Mouse (Mus musculus): Measurements from ENCODE around the gene Phykpl. TPM values are rescaled to one million over a fixed set of nuclear protein-coding genes. Genes with fewer than 3 reads are reported as not detected.
"Not testable (repeated sequence)": the region's sequence is repeated elsewhere in the genome, so short reads cannot be mapped to it uniquely, and the experiment has no call there.

Phykpl gene
- polyA plus RNA-seq, 1 experiment from 2014 or later = 16.9 TPM

GRCm38 (mm10) chr11:51632130-51632753 lies 47.7 kb downstream of the Phykpl start:
- no peaks in the 10 kb centered on the region for H3K27me3 ChIP-seq
- 88% methylated on average over 6 of the region's 6 CpGs for WGBS
- H3K4me1 ChIP-seq (replicated peaks) = peaks cover 15% of the 10 kb centered on the region
- H3K4me2 ChIP-seq = no peak overlapping the region
- peaks cover 19% of the 10 kb centered on the region for H3K36me3 ChIP-seq
- no peak overlapping the region for H3K4me3 ChIP-seq (replicated peaks)
- no peak overlapping the region for H3K9ac ChIP-seq (replicated peaks)
- H3K27ac ChIP-seq = no peak overlapping the region
- no peak for ATAC-seq (ENCODE audit: insufficient number of reproducible peaks, insufficient read depth, low FRiP score, low TSS enrichment, low read depth)
- H3K9me3 ChIP-seq = no peaks in the 10 kb centered on the region

- not testable (repeated sequence) for H3K27ac ChIP-seq; H3K9me3 ChIP-seq; H3K4me3 ChIP-seq (replicated peaks); H3K27me3 ChIP-seq; H3K9ac ChIP-seq (replicated peaks); ATAC-seq (ENCODE audit: insufficient number of reproducible peaks, insufficient read depth, low FRiP score, low TSS enrichment, low read depth); H3K4me2 ChIP-seq; H3K36me3 ChIP-seq
- H3K4me1 ChIP-seq (replicated peaks) = peaks cover 24% of the 10 kb centered on the region
- 93% methylated on average over 7 of the region's 7 CpGs for WGBS
Observed at GRCm38 (mm10) chr11:51633200-51633599, 48.6 kb downstream of the Phykpl start.

- WGBS = 92% methylated on average over 3 of the region's 3 CpGs
Observed at GRCm38 (mm10) chr11:51633721-51634120, 49.2 kb downstream of the Phykpl start.

GRCm38 (mm10) chr11:51635127-51635524 lies 50.6 kb downstream of the Phykpl start:
- Histone ChIP-seq H3K4me3 (replicated peaks) (peak overlapping the region; percentile 80), H3K4me1 (replicated peaks) (peaks cover 25% of the 10 kb centered on the region), H3K36me3 (no peaks in the 10 kb centered on the region), H3K9ac (replicated peaks) (peak overlapping the region; percentile 69), H3K4me2 (peak overlapping the region; percentile 78), H3K27me3 (no peaks in the 10 kb centered on the region), H3K9me3 (no peaks in the 10 kb centered on the region), H3K27ac (peak overlapping the region; percentile 57)
- no peak for ATAC-seq (ENCODE audit: insufficient number of reproducible peaks, insufficient read depth, low FRiP score, low TSS enrichment, low read depth)
- WGBS = 29% methylated on average over 6 of the region's 6 CpGs

More at GRCm38 (mm10) chr11:51633721-51634120, 49.2 kb downstream of the Phykpl start:
- Histone ChIP-seq H3K4me2 (no peak overlapping the region), H3K27ac (no peak overlapping the region), H3K27me3 (no peaks in the 10 kb centered on the region), H3K36me3 (peaks cover 4% of the 10 kb centered on the region; the same call in 1 of the 2 replicates), H3K9me3 (no peaks in the 10 kb centered on the region), H3K9ac (replicated peaks) (no peak overlapping the region), H3K4me1 (replicated peaks) (peaks cover 25% of the 10 kb centered on the region), H3K4me3 (replicated peaks) (no peak overlapping the region)
- ATAC-seq (ENCODE audit: insufficient number of reproducible peaks, insufficient read depth, low FRiP score, low TSS enrichment, low read depth) = no peak

- H3K27ac ChIP-seq = peak within 1 kb of the TSS; percentile 57
- under 1% methylated on average over 61 of the region's 61 CpGs for WGBS
- peaks cover 25% of the 10 kb centered on the region for H3K4me1 ChIP-seq (replicated peaks)
- ATAC-seq (ENCODE audit: insufficient number of reproducible peaks, insufficient read depth, low FRiP score, low TSS enrichment, low read depth) = peak; percentile 67
- no peaks in the 10 kb centered on the region for H3K9me3 ChIP-seq
- H3K9ac ChIP-seq (replicated peaks) = peak within 1 kb of the TSS; percentile 69
- H3K4me2 ChIP-seq = peak within 1 kb of the TSS; percentile 78
- no peaks in the 10 kb centered on the region for H3K27me3 ChIP-seq
- no peaks in the 10 kb centered on the region for H3K36me3 ChIP-seq
- peak within 1 kb of the TSS; percentile 80 for H3K4me3 ChIP-seq (replicated peaks)
Observed at GRCm38 (mm10) chr11:51635525-51636322, 51.2 kb downstream of the Phykpl start, which contains the start of gene Rmnd5b. Rmnd5b (minus strand) TSS chr11:51635896.

- WGBS = 1% methylated on average over 6 of the region's 6 CpGs
Observed at GRCm38 (mm10) chr11:51636323-51636684, 51.7 kb downstream of the Phykpl start.

GRCm38 (mm10) chr11:51637971-51638414 lies 53.4 kb downstream of the Phykpl start:
- H3K27ac ChIP-seq = peak overlapping the region; percentile 86

More at GRCm38 (mm10) chr11:51636323-51636684, 51.7 kb downstream of the Phykpl start:
- Histone ChIP-seq H3K9me3 (no peaks in the 10 kb centered on the region), H3K27ac (peak overlapping the region; percentile 57), H3K9ac (replicated peaks) (peak overlapping the region; percentile 69), H3K4me2 (peak overlapping the region; percentile 78), H3K4me1 (replicated peaks) (peaks cover 25% of the 10 kb centered on the region), H3K36me3 (no peaks in the 10 kb centered on the region), H3K27me3 (no peaks in the 10 kb centered on the region), H3K4me3 (replicated peaks) (peak overlapping the region; percentile 80)
- no peak for ATAC-seq (ENCODE audit: insufficient number of reproducible peaks, insufficient read depth, low FRiP score, low TSS enrichment, low read depth)

GRCm38 (mm10) chr11:51638497-51638896 lies 53.9 kb downstream of the Phykpl start:
- peak overlapping the region; percentile 86 for H3K27ac ChIP-seq
- peaks cover 28% of the 10 kb centered on the region for H3K4me1 ChIP-seq (replicated peaks)
- WGBS = 70% methylated on average over 5 of the region's 5 CpGs
- no peak for ATAC-seq (ENCODE audit: insufficient number of reproducible peaks, insufficient read depth, low FRiP score, low TSS enrichment, low read depth)
- H3K4me3 ChIP-seq (replicated peaks) = no peak overlapping the region; the same call in 1 of the 2 replicates
- 0 out of 2 replicates have a peak, but pooled peaks cover 3% of the 10 kb centered on the region for H3K27me3 ChIP-seq
- H3K4me2 ChIP-seq = peak overlapping the region; percentile 52
- peaks cover 13% of the 10 kb centered on the region for H3K36me3 ChIP-seq
- no peak overlapping the region for H3K9ac ChIP-seq (replicated peaks)
- H3K9me3 ChIP-seq = no peaks in the 10 kb centered on the region

More at GRCm38 (mm10) chr11:51637971-51638414, 53.4 kb downstream of the Phykpl start:
- H3K9me3 ChIP-seq = no peaks in the 10 kb centered on the region
- ATAC-seq (ENCODE audit: insufficient number of reproducible peaks, insufficient read depth, low FRiP score, low TSS enrichment, low read depth) = no peak; the same call in 1 of the 2 replicates
- peak overlapping the region; percentile 26 for H3K4me3 ChIP-seq (replicated peaks)
- peaks cover 8% of the 10 kb centered on the region for H3K36me3 ChIP-seq
- 0 out of 2 replicates have a peak overlapping the region, but pooled peaks have one; percentile 32 for H3K9ac ChIP-seq (replicated peaks)
- no peaks in the 10 kb centered on the region for H3K27me3 ChIP-seq
- WGBS = 2% methylated on average over 17 of the region's 17 CpGs
- peaks cover 25% of the 10 kb centered on the region for H3K4me1 ChIP-seq (replicated peaks)
- H3K4me2 ChIP-seq = peak overlapping the region; percentile 52

- H3K9me3 ChIP-seq = no peaks in the 10 kb centered on the region
- no peak overlapping the region for H3K4me3 ChIP-seq (replicated peaks)
- peaks cover 36% of the 10 kb centered on the region for H3K36me3 ChIP-seq
- no peak overlapping the region for H3K27ac ChIP-seq
- ATAC-seq (ENCODE audit: insufficient number of reproducible peaks, insufficient read depth, low FRiP score, low TSS enrichment, low read depth) = no peak
- 78% methylated on average over 7 of the region's 7 CpGs for WGBS
- no peak overlapping the region for H3K9ac ChIP-seq (replicated peaks)
- H3K4me1 ChIP-seq (replicated peaks) = peaks cover 29% of the 10 kb centered on the region
- H3K4me2 ChIP-seq = no peak overlapping the region
- 0 out of 2 replicates have a peak, but pooled peaks cover 6% of the 10 kb centered on the region for H3K27me3 ChIP-seq
Observed at GRCm38 (mm10) chr11:51640748-51641147, 56.2 kb downstream of the Phykpl start.

- no peak for ATAC-seq (ENCODE audit: insufficient number of reproducible peaks, insufficient read depth, low FRiP score, low TSS enrichment, low read depth)
- Histone ChIP-seq H3K9ac (replicated peaks) (no peak overlapping the region), H3K4me3 (replicated peaks) (no peak overlapping the region), H3K27ac (peak overlapping the region; percentile 29; the same call in 1 of the 2 replicates), H3K4me1 (replicated peaks) (peaks cover 30% of the 10 kb centered on the region), H3K9me3 (no peaks in the 10 kb centered on the region), H3K4me2 (0 out of 2 replicates have a peak overlapping the region, but pooled peaks have one; percentile 24), H3K36me3 (peaks cover 37% of the 10 kb centered on the region), H3K27me3 (0 out of 2 replicates have a peak, but pooled peaks cover 6% of the 10 kb centered on the region)
- 77% methylated on average over 9 of the region's 9 CpGs for WGBS
Observed at GRCm38 (mm10) chr11:51643202-51643601, 58.6 kb downstream of the Phykpl start.

GRCm38 (mm10) chr11:51643761-51644160 lies 59.2 kb downstream of the Phykpl start:
- H3K4me2 ChIP-seq = peak overlapping the region; percentile 24; the same call in 1 of the 2 replicates
- WGBS = 52% methylated on average over 15 of the region's 15 CpGs
- H3K36me3 ChIP-seq = peaks cover 37% of the 10 kb centered on the region
- H3K4me3 ChIP-seq (replicated peaks) = 0 out of 2 replicates have a peak overlapping the region, but pooled peaks have one; percentile 3
- no peak for ATAC-seq (ENCODE audit: insufficient number of reproducible peaks, insufficient read depth, low FRiP score, low TSS enrichment, low read depth)
- no peaks in the 10 kb centered on the region for H3K9me3 ChIP-seq
- H3K27ac ChIP-seq = peak overlapping the region; percentile 29; the same call in 1 of the 2 replicates
- 0 out of 2 replicates have a peak, but pooled peaks cover 6% of the 10 kb centered on the region for H3K27me3 ChIP-seq
- peaks cover 35% of the 10 kb centered on the region for H3K4me1 ChIP-seq (replicated peaks)
- no peak overlapping the region for H3K9ac ChIP-seq (replicated peaks)
